Mouse (Mus musculus) heart, adult 2 months (tissue): ENCODE results near the gene Klhl23.

ENCODE experiments used
- CTCF ChIP-seq: fragments of 200-600 bp; IDR thresholded peaks from 2 replicates; pipeline ENCODE4 v1.8.1; 2022; ENCODE audit warnings: antibody characterized with exemption, mild to moderate bottlenecking, moderate library complexity
- EP300 ChIP-seq: fragments of 200-500 bp; IDR thresholded peaks from 2 replicates; pipeline ENCODE4 v1.6.1; 2011; ENCODE audit warnings: low read depth, low read length, control low read depth; ENCODE audit not compliant: insufficient read depth

- TF ChIP-seq EP300 (no peak), CTCF (no peak)
These were observed 16.3 kb downstream of the Klhl23 start for GRCm38 (mm10) chr2:69837996-69838395.
